Mouse (Mus musculus): Measurements from ENCODE around the gene Aldoart2. TPM values are rescaled to one million over a fixed set of nuclear protein-coding genes. Genes with fewer than 3 reads are reported as not detected.

The Aldoart2 gene
- not detected for polyA plus RNA-seq (2017; shearing (Covaris generic))

DNA sequence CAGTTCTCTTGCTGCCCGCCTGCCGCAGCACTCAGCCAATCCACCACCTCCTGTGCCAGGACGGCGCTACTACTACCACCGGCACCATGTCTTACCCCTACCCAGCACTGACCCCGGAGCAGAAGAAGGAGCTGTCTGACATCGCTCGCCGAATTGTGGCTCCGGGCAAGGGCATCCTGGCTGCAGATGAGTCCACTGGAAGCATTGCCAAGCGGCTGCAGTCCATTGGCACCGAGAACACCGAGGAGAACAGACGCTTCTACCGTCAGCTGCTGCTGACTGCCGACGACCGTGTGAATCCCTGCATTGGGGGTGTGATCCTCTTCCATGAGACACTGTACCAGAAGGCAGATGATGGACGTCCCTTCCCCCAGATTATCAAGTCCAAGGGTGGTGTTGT lies at the start of gene Aldoart2:
Gene Aldoart2 (plus strand): TSS at position 34 of the 400 bp plus-strand sequence.

GRCm38 (mm10) chr12:55598887-55599561 lies 34.0 kb downstream of the Aldoart2 start, which contains the start of gene Insm2:
Insm2 (plus strand) TSS chr12:55599427.

Other genes with a start within 250 kb of the Aldoart2 start
- 165 TPM for gene Psma6, start 181.0 kb upstream of the Aldoart2 start, polyA plus RNA-seq (2017; shearing (Covaris generic))
- gene Nfkbia, start 72.6 kb upstream of the Aldoart2 start, polyA plus RNA-seq (2017; shearing (Covaris generic)): 2,506 TPM
- gene Insm2, start 34.2 kb downstream of the Aldoart2 start, polyA plus RNA-seq (2017; shearing (Covaris generic)): not detected